Mouse (Mus musculus) induced T-regulatory cell, adult 2 months (primary cell): ENCODE results near the gene Ptp4a2.
"Not testable (repeated sequence)": the region's sequence is repeated elsewhere in the genome, so short reads cannot be mapped to it uniquely, and the experiment has no call there.

ENCODE experiments used
- DNase-seq: peaks from one replicate; pipeline ENCODE4 v3.0.0-alpha.2; 2012; ENCODE audit warnings: low read depth

Ptp4a2 gene

DNA sequence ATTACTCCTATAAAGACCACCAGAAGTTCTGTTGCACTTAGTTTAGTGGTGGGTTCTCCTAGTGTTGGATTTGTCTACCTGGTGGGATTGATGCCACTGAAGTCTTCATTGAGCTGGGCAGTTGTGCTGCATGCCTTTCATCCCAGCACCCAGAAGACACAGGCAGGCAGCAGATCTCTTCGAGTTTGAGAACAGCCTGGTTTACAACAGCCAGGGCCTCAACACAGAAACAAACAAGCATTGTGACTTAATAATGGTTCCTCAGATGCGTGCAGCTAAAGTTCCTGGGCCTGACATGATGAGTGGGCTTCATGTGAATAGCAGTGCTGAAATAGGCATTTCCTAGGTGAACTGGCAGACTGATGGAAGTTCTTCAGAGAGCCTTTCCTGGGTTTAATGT is 42.0 kb downstream of the Ptp4a2 start:
- no peak for DNase-seq

- no peak for DNase-seq
Observed at GRCm38 (mm10) chr4:129853996-129854395, 43.0 kb downstream of the Ptp4a2 start.

DNA sequence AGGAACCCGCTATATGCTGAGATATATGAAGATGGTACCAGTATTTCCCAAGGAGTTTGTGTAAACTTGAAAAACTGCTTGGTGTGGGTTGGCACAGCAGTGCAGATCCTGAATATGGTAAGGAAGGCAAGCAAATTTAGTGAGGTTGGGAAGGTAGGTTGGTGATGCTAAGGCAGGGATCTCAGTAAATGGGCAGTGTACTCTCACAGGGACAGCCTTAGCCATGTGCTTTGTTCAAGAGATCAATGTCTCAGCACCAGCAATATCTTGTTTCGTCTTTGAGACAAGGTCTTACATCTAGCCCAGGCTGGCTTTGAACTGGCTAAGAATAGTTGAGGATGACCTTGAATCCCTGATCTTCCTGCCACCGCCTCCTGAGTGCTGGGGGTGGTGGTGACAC is 43.6 kb downstream of the Ptp4a2 start:
- no peak for DNase-seq

- no peak for DNase-seq
Observed at GRCm38 (mm10) chr4:129855051-129855970, 44.3 kb downstream of the Ptp4a2 start.

DNA sequence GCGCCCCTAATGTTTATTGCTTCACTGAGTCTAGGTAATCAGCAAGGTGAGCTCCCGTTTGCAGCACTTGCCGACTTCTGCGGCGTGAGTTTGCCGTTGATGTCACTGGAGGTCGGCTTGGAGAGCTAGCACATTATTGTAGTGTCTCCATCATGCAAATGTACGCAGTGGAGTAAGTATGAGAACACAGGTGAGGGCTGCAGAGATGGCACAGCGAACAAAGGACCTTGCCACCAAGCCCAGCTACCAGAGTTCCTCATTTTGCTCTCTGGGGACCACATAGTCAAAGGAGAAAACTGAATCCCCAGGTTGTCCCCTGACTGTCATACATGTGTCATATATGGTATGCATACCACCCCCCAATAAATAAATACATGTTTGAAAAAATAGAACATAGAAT is 49.4 kb downstream of the Ptp4a2 start:
- no peak for DNase-seq

DNA sequence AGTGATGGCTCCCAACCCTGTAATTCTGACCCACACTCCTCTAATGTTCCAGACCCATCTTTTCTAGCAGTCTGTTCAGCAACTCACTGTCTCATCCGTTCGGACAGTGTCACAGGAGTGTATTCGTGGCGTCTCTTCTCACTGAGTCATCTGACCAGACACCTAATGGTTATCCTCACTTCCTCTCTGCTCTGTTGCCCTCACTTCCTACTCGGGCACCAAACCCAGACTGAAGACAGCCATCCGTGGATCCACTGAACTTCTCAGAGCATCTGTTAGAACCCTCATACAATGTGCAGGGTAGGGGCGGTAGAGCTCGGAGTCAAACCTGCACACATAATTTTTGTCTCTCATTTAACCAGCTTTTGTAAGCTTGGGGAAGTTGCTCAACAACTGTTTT is 50.4 kb downstream of the Ptp4a2 start:
- DNase-seq, result no peak

DNA sequence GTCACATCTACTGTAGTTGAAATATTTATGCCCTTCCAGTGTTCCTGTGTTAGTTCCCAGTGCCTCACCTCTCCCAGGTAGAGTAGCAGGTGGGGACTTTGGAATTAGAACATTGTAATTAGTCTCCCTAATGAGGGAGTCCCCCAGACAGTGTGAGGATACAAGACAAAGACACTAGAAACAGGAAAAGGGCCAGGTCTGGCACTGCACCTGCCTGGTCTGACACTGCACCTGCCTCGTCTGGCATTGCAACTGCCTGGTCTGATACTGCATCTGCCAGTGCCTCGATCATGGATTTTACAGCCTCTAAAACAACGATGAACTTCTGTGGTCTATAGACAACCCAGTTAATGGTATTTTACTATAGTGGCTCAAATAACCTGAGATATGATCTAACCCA is 51.3 kb downstream of the Ptp4a2 start:
- no peak for DNase-seq

GRCm38 (mm10) chr4:129866171-129866570 is 55.2 kb downstream of the Ptp4a2 start:
- DNase-seq, result not testable (repeated sequence)

DNA sequence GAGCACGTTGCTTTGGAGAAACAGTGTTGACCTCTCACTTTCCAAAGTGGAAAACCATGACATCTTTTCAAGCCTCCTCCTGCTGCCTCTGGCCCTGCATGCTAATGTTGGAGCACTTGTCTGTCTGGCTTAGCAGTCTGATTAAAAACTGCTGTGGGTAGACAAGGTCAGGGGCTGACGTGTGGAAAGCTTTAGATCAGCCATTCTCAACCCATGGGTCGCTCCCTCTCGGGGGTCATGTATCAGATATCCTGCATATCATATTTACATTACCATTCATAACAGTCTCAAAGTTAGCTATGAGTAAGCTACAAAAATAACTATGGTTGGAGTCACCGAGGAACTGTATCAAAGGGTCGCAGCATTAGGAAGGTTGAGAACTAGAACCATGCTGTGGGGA is 57.2 kb downstream of the Ptp4a2 start:
- no peak for DNase-seq

DNA sequence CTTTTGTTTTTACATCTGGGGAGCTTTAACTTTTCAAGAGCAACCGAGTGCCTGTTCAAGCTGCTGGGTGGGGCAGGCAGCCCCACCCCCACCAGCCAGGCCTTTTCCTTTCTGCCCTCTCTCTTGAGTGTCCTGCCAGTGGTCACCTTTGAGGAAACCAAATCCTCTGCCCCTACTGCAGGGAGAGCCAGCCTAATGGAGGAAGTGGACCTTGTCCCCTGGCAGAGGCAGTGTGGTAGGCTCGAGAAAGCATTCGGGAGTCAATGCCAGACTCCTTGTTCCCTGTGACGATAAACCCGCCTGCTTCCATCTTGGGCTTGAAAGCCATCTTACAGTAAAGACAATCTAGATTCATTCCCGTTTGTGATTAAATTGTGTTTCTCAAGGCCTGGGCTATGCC is 59.5 kb downstream of the Ptp4a2 start:
- DNase-seq, result no peak

GRCm38 (mm10) chr4:129872376-129872922 is 61.4 kb downstream of the Ptp4a2 start:
- no peak for DNase-seq

GRCm38 (mm10) chr4:129874805-129875204 is 63.8 kb downstream of the Ptp4a2 start:
- no peak for DNase-seq

DNA sequence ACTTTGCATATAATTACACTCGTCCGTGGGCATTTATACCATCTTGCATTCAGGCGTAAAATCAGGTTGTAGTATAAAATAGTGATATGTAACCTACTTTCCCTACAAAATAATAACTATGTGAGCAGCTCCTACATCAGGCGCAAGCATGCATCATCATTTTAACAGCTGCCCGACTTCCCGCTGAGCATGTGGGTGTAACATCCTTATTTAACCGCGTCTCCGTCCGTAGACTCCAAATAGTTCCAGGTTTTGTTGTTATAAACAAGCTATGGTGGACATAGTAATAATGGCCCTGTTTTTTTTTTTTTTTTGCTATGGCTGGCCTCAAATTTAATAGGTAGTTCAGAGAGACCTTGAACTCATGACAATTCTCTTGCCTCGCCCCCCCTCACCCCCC is 64.4 kb downstream of the Ptp4a2 start:
- no peak for DNase-seq

GRCm38 (mm10) chr4:129876831-129877764 is 66.1 kb downstream of the Ptp4a2 start:
- DNase-seq, result peak; percentile 81

GRCm38 (mm10) chr4:129877967-129878655 is 67.1 kb downstream of the Ptp4a2 start:
- peak; percentile 52 for DNase-seq

DNA sequence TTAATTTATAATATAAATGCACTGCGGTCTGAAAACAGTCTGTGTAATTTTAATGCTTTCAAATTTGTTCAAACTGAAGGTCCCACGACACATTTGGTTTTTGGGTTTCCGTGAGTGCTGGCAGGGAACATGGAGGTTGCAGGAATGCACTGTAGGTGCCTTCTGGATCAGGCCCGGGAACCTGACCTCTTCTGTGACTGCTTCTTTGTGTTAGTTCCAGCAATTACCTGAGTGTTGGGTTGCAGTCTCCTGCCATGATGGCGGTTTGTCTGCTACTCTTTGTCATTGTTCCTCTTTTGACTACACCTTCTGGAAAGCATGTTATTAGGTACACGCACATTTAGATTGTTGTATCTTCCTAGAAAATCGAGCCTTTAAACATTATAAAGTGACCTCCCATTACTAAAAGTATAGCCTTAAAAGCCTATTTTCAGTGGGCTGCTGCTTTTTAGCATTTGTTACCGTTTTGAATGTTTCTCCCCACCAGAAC is 67.7 kb downstream of the Ptp4a2 start:
- no peak for DNase-seq

DNA sequence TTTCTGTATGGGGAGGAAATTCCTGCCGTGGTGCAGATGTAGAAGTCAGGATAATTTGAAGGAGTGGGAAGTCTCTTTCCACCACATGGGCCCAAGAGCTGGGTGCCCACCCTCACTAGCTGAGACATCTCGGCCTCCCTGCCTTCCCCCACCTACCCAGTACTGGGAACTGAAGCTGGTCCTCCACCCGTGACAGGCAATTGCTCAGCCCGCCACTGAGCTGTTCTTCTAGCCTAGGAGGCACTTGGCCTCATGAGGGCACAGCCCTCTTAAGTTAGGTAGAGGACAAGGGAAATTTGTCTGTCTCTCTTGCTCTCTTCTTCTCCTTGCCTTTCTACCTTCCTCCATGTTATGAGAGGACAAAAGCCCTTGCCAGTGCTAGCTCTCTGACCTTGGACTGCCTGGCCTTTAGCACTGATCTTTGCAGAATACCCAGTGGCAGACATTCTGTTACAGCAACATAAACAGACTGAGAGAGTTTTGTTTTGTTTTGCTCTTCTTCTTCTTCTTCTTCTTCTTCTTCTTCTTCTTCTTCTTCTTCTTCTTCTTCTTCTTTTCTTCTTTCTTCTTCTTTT is 68.3 kb downstream of the Ptp4a2 start:
- no peak for DNase-seq

GRCm38 (mm10) chr4:129880615-129881014 is 69.6 kb downstream of the Ptp4a2 start:
- no peak for DNase-seq

- no peak for DNase-seq
Observed at GRCm38 (mm10) chr4:129881661-129882060, 70.6 kb downstream of the Ptp4a2 start.

DNA sequence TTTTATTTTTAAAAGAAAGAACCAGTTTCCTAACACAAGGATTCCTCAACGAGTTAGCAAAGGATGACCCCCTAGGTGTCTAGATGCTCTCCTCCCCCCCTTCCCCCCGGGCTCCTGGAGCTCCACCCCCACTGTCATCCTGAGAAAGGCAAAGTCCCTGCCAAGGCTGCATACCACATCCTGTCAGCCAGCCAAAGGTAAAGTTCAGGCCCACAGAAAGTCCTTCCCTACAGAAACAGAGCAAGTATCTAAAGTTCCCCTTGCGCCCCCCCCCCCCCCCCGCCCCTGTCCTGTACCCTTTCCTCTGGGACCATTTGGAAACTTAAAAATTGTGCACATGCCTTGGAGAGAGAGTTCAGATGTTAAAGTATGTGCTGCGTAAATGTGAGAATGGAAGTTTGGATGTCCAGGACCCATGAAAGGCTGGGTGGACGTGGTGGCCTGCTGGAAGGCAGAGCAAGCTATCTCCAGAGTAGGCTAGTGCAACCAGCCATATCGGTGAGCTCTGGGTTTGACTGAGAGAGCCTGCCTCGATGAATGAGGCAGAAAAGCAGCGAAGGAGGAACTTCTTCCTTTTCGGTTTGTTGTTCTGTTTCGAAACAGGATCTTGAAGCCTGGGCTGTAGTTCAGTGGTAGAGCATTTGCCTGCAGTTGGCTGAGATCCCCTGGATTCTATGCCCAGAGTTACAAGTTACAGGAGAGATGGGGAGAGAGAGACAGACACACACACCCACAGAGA is 71.7 kb downstream of the Ptp4a2 start:
- DNase-seq, result peak; percentile 85
